Mouse (Mus musculus): ENCODE measurements at regions not wholly inside any gene's neighbourhood (a gene's known extent, or its start where the extent isn't known, plus 50 kb on each side); places are given as distances from the start of the nearest gene placed in this dataset.

DNA sequence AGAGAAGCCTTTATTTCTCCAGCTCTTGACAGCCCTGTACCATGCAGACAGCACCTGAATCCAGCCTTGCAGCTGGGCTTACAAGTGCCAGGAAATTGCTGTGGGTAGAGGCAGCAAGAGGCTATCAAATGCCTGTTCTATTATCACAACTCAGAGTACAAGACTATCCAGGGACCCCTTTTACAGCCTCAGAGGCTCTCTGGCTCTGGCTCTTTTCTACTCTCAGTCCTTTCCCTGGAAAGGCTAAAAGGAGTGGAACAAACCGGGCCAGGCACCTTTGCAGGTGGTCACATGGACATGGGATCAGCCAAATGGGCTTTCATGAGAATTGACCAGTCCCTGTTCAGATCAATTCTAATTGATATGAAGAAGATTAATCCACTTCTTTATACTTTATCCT lies 125.7 kb downstream of the Qrsl1 start:
- intact Hi-C loops (cut with DNase I): no loop called here
- DNase-seq: no peak

DNA sequence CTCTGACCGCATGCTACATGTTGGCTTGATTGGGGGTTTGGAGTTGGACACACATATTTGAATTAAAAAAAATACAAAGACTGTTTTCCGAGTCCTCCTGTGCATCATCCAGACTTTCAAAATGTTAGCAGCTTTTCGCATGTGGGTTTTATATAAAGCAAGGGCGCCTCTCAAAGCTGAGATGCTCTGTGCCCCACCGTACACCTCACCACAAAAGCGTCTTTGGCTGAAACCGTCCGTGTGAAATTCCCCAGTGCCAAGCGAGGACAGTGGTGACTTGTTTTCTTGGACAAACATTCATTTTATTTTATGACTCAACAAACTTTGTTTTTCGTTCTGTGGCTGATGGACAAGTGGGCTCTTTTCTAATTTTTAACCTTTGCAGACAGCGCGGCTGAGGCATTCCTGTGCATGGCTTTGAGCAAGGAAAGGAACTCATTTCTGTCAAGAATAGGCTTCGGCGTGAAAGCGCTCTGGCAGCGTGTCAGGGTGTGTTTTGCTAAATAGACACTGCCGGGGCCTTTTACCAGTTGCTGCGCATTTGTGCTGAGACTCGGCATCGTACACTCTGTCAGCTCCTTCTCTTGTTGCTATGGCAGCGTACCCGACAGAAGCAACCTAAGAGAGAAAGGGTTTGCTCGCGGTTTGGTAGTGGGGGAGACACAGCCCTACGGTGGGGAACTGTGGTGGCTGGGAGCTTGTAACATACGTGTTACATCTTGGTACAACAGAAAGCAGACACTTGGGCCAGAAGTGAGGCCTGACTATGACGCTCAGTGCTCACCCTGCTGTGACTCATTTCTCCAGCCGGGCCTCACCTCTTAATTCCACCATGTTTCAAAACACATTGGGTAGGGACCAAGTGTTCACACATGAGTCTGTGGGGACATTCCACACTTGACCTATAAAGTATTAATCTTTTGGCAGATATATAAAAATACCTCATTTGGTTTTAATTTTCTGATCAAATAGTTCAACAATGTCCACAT lies 123.6 kb downstream of the Qrsl1 start:
- no peak for DNase-seq
- intact Hi-C loops (cut with DNase I): no loop called here

DNA sequence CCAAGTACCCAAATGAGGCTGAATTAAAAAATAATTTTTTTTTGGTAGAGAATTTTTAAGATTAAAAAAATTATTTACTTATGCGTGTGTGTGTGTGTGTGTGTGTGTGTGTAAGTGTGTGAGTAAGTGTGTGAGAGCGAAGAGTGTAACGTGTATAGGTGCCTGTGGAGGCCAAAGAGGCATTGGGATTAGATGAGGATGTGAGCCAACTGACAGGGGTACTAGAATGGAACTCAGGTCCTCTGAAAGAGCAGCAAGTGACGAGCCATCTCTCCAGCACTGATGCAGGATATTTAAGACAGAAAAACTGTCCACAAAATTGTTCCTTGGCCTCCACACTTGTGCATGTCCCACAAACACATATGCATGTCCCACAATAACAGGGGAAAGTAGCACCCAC lies 121.0 kb downstream of the Qrsl1 start:
- DNase-seq: no peak
- intact Hi-C loops (cut with DNase I): no loop called here

DNA sequence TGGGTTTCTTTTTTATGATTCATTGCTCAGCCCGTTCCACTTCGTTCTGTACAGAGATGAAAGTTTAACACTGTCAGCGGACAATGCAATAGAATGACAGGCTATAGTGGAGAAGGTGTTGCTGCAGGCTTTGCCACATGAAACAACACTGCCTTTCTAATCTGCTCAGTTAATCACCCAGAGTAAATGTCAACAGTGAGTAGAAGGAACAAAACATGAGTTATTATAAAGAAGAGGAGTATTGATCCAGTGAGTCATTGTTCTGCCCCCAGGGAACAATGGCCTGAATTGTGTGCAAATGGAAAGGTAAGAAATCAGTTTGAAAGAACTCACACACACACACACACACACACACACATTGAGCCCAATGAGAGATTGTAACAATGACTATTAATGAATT lies 118.2 kb downstream of the Qrsl1 start:
- intact Hi-C loops (cut with DNase I): no loop called here

DNA sequence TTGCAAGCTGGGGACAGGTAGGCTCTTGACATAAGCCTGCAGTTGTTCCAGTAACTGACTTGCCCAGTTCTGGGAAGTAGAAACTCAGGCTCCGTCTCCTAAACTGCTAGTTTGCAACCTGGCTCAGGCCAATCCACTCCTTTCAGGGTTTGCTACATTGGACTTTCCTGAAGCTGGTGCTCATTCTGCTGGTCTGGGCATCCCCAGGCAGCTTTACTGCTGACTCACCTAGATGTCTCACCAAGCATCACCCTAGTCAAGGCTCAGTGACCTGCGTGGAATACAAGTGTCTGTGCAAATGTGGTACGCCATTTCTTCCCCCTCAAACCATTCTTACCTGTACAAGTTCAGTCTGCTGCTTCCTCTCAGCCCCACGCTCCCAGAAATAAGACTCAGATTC lies 110.8 kb downstream of the Qrsl1 start:
- no peak for DNase-seq
- intact Hi-C loops (cut with DNase I): no loop called here

More for the DNA sequence above, 118.2 kb downstream of the Qrsl1 start:
- DNase-seq: no peak

DNA sequence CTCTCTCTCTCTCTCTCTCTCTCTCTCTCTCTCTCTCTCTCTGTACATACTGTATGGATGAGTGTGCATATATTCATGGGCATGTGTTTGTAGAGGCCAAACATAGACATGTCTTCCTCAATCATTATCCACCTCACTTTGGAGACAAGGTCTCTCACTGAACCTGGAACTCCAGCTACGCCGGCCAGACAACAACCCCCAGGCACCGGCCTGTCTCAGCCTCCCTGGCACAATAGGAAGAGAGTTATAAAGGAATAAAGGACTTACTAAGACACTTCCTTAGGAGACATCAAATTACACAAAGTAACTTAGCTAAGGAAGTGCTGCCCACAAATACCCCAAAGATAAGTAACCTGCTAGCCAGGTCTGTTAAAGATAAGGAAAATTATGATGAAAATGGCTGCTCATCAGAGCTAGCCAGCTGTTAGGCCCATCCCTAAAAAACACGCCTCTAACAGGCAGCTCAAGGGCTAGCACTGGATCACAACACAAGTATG lies 110.0 kb downstream of the Qrsl1 start:
- intact Hi-C loops (cut with DNase I): no loop called here
- DNase-seq: no peak

DNA sequence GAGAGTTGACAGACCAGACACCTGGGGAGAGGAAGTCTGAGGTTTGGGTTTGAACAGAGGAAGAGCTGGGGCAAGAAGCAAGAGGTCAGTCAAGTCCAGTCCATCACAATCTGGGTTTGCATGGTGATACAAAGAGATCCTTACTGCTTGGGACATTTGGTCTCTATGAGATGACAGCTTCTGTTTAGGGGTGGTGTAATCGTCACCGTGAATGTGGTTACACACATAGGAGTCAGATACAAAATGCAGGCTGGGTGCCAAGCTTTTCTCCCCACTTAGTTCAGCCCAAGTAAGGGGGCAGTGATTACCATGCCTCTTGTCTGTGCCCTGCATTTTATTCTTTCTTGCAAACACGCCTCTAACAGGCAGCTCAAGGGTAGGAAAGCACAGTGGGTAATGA lies 108.9 kb downstream of the Qrsl1 start:
- DNase-seq: no peak
- intact Hi-C loops (cut with DNase I): no loop called here

DNA sequence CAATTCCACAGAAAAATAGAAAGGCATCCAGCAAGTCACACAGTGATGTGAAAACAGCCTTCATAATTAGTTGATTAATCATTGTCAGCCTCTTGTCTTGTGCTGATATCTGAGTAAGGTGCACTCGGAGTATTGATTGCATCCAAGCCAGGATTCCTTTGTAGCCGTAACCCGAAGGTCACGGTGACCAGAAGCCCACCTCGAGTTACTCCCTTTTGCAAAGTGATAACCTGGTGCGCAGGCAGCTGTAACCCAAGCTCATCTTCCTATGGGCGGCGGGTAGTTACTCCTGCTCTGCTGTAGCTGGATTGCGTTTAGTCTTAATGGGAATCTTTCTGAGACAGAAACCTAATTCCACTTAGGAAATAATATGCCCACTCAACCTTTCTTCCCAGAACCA lies 107.0 kb downstream of the Qrsl1 start:
- DNase-seq: no peak
- intact Hi-C loops (cut with DNase I): no loop called here

DNA sequence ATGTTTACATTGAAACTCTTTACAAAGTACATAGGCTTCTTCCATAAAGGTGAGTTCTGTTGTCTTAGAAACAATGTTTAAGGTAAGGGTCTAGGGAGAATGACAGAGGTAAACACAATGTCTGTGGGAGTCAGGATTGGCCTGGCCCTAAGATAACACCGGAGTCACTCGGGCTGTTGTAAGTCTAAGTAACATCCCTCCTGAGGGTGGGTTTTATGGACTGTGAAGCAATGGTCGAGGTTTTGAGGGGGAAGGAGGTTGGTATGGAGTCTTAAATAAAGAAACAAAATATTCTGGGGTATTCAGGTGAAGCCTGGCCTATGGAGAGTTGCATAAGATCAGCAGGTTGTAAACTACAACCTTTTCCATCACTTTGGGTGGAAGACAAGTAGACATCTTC lies 101.5 kb downstream of the Qrsl1 start:
- intact Hi-C loops (cut with DNase I): no loop called here

DNA sequence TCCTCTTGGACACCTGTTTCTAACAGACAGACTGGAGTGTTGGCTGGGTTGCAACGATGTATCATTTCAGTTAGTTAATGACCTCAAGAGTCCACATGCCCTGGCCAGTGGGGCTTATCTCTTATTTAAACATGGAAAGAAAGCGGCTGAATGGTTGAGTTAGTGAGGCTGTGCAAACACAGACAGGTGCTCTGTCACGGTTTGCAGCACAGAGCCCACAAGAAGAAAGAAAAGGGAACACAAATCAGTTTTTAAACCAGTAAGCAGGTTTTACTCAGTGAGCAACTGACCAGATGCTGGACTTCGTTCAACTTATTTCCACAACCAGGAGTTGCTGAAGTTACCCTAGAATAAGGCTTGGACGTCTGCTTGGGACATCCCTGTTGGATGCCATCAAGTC lies 86.3 kb downstream of the Qrsl1 start:
- intact Hi-C loops (cut with DNase I): no loop called here
- no peak for DNase-seq

More for the DNA sequence above, 101.5 kb downstream of the Qrsl1 start:
- no peak for DNase-seq

DNA sequence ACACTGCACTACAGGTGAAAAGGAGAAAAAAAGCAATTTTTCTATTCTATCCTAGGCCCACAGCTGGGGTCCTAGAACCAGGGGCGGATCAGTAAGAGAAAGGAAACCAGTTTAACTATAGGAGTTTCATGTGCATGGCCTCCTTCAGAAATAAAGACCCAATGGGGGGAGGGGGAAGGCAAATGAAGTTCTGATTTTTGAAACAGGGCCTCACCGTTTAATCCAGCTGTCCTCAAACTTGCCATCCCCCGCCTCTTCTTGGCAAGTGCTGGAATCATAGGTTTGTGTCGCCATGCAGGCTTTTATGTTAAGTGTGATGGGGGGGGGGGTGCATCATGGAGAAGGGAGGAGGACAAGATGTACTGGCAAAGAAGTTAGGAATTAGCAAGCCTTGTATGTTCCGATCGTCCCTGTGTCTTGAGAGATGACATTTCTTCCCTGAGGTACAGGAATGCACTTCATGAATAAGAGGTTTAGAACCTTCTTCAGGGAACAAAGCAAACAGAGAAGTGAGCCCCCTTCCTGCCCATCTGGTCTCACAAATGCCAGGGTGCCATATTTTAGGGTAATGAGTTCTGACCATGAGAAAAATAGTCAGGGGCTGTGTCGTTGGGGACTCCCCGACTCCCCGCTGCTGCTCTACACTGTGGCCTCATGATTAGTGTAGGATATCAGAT lies 83.9 kb downstream of the Qrsl1 start:
- intact Hi-C loops (cut with DNase I): no loop called here

DNA sequence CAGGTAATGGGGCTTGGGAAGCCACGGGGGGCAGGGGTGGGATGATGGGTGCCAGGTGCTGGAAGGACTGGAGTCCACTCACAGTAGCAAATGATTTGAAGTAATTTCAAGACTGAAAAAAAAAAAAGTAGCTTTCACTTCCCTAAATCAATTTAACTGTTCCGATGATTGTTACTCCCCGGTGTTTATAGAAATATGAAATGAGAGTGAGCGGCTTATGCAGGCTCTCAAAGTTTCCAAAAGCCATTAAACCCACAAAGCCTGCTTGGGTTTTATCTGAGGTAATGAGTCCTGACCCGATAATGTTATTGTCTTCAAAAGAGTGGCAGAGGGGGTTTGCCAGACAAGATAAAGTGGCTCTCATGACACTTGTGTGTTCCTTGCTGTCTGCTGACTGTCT lies 82.9 kb downstream of the Qrsl1 start:
- intact Hi-C loops (cut with DNase I): no loop called here
- no peak for DNase-seq

More for the DNA sequence above, 83.9 kb downstream of the Qrsl1 start:
- DNase-seq: no peak

DNA sequence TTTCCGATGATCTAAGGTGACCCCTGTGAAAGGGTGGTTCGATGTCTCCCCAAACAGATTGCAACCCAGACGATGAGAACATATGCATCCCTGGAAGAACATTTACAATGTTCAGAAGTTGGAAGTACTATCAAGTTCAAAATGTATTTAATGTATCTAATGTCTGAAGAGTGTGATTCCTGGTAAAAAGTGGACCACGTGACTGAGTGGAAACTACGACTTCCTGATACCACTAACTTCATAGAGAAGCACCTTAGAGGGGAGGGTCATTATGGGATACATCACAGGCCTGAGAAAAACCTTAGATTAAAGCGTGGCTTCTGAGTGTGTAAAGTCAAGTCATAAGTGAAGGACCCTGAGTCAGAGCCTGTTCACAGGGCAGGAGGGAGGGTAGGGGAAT lies 82.1 kb downstream of the Qrsl1 start:
- DNase-seq: no peak
- intact Hi-C loops (cut with DNase I): no loop called here

DNA sequence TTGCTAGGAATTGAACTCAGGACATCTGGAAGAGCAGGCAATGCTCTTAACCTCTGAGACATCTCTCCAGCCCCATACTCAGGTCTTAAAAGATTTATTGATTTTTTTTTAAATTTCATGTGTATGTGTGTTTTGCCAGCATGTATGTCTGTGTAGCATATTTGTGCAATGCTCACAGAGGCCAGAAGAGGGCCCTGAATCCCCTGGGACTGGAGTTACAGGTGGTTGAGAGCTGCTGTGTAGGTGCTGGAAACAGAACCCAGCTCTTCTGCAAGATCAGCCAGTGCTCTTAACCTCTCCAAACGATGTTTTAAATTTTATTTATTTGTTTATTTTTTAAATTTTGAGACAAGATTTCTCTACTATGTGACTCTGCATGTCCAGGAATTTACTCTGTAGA lies 78.9 kb downstream of the Qrsl1 start:
- intact Hi-C loops (cut with DNase I): no loop called here

DNA sequence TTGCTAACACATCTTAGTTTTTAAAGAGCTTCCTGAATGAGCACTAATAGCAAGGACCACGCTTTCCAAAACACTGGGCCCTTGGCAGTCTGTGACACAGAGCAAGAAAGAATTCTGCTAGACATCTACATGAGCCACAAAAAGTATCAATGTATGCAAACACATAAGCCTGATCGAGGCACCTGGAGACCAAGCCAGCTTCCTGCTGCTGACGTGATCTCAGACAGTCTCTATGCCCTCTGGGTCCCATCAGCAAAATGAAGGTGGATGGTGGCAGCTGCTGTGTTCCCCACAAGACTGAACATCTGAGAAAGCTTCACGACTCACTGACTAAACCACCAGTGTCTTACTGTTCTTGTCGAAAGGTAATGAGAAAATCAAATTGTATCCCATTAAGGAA lies 77.5 kb downstream of the Qrsl1 start:
- intact Hi-C loops (cut with DNase I): no loop called here
- no peak for DNase-seq

More for the DNA sequence above, 78.9 kb downstream of the Qrsl1 start:
- DNase-seq: no peak

Data from heart, postnatal 36 days (tissue).